Mouse (Mus musculus): ENCODE data around the gene Klf16. TPM values are rescaled to one million over a fixed set of nuclear protein-coding genes. Genes with fewer than 3 reads are reported as not detected.

The Klf16 gene
- polyA plus RNA-seq, 1 experiment from 2014 or later: 7.2 TPM

DNA sequence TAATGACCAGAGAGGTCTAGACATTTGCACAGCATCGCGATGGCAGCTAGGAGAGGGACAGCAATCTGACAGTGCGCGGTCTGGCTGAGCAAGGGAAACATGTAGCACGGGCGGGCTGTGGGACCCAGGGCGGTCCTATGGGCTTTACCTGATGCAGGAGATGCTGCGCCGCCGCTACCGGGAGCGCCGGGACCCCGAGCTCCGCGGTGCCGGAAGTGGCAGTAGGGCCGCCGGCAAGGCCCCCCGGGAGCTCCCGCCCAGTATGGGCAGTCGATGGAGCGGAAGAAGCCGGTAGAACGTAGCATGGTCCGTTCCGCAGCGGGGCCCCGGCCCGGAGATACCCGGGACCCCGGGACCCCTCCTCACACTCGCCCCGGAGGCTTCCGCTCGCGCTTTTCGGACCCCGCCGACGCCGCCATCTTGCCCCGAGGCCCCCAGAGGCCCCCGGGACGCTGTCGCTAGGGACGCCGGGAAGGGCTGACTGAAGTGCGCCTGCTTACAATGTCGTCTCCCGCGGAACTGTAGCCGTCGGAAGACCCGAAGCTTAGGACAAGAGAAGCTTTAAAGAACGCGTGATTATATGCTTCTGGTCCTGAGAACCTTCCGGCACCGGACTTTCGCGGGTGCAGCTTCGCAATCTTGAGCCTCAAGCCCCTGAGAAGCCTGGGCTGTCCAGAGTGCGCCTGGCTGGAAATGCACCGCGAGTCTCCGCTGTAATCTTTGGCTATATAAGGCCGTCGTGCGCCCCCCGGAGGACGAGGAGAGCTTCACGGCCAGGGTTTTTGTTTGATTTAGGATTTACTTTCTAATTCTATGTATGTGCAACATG, 15.8 kb downstream of the Klf16 start, which contains the start of gene Rexo1:
TSS of gene Rexo1 (minus strand) at position 445 of the 829 bp plus-strand sequence.
- peak; percentile 89 for TF ChIP-seq CTCF (IDR thresholded peaks at IDR 0.05)
- TF ChIP-seq EP300 (IDR thresholded peaks at IDR 0.05): peak; percentile 79
- 1% methylated on average over 71 of the region's 72 CpGs for WGBS
- no peaks in the 10 kb centered on the region for H3K36me3 ChIP-seq (ENCODE audit: insufficient read depth, low read length)
- H3K27me3 ChIP-seq (replicated peaks; ENCODE audit: insufficient read depth, low read length): no peaks in the 10 kb centered on the region
- no peaks in the 10 kb centered on the region for H3K9me3 ChIP-seq (ENCODE audit: low read length)
- peak; percentile 88 for ATAC-seq
- H3K27ac ChIP-seq (ENCODE audit: low read length): peak within 1 kb of the TSS; percentile 90
- peak; percentile 96 for DNase-seq (ENCODE audit: low spot score)
- H3K9ac ChIP-seq (replicated peaks; ENCODE audit: low read depth): peak within 1 kb of the TSS; percentile 93
- peak within 1 kb of the TSS; percentile 79 for H3K4me2 ChIP-seq (replicated peaks; ENCODE audit: low read depth, low read length)
- peaks cover 23% of the 10 kb centered on the region; the same call in 1 of the 2 replicates for H3K4me1 ChIP-seq (ENCODE audit: insufficient read depth, low read depth, low read length)
- peak within 1 kb of the TSS; percentile 99 for H3K4me3 ChIP-seq (ENCODE audit: low read depth, low read length)

DNA sequence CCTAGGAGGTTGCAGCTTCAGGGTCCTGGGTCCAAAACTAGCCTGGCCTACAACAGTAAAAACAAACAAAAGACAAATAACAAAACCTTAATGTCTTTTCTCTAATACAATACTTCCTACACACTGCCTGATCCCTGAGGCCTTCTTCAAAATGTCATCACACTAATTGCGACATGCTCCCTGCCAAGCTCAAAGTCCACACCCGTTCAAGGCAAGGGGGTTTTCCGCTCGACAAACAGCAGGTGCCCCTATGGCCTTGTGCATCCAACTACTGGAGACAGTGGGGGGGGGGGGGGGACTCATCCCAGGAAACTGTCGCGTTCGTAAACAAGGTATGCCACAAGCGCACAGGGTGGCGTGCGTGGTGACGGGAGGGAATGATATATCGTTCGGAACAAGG, 16.5 kb downstream of the Klf16 start:
- no peaks in the 10 kb centered on the region for H3K9me3 ChIP-seq (ENCODE audit: low read length)
- H3K4me2 ChIP-seq (replicated peaks; ENCODE audit: low read depth, low read length): peak overlapping the region; percentile 79
- no peak overlapping the region for H3K27ac ChIP-seq (ENCODE audit: low read length)
- 1% methylated on average over 13 of the region's 13 CpGs for WGBS
- peaks cover 23% of the 10 kb centered on the region; the same call in 1 of the 2 replicates for H3K4me1 ChIP-seq (ENCODE audit: insufficient read depth, low read depth, low read length)
- TF ChIP-seq CTCF (IDR thresholded peaks at IDR 0.05) (no peak), EP300 (IDR thresholded peaks at IDR 0.05) (no peak)
- no peaks in the 10 kb centered on the region for H3K27me3 ChIP-seq (replicated peaks; ENCODE audit: insufficient read depth, low read length)
- no peaks in the 10 kb centered on the region for H3K36me3 ChIP-seq (ENCODE audit: insufficient read depth, low read length)
- peak overlapping the region; percentile 99 for H3K4me3 ChIP-seq (ENCODE audit: low read depth, low read length)
- peak overlapping the region; percentile 93 for H3K9ac ChIP-seq (replicated peaks; ENCODE audit: low read depth)
- peak; percentile 50 for DNase-seq (ENCODE audit: low spot score)
- ATAC-seq: no peak

DNA sequence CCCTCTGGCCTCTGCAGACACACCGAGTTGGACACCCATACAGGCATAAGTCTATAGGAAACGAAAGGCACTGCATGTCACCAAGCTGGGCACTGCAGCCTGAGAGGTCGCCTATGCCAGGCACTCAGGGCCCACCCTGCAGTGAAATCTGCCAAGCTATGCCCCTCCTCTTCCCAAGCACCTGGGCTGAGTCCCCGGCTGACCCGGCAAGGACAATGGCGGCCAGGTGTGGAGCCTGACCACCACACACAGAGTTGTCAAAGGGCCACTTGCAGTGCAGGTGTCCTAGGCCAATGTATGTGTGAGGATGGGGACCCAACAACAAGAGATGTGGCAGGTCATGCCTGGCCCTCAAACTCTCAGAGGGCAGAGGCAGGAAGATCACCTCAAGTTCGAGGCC, 17.7 kb downstream of the Klf16 start:
- Histone ChIP-seq H3K27ac (ENCODE audit: low read length) (no peak overlapping the region), H3K9me3 (ENCODE audit: low read length) (no peaks in the 10 kb centered on the region), H3K27me3 (replicated peaks; ENCODE audit: insufficient read depth, low read length) (no peaks in the 10 kb centered on the region), H3K4me3 (ENCODE audit: low read depth, low read length) (no peak overlapping the region), H3K36me3 (ENCODE audit: insufficient read depth, low read length) (no peaks in the 10 kb centered on the region), H3K4me1 (ENCODE audit: insufficient read depth, low read depth, low read length) (peaks cover 23% of the 10 kb centered on the region; the same call in 1 of the 2 replicates), H3K4me2 (replicated peaks; ENCODE audit: low read depth, low read length) (no peak overlapping the region), H3K9ac (replicated peaks; ENCODE audit: low read depth) (no peak overlapping the region)
- TF ChIP-seq CTCF (IDR thresholded peaks at IDR 0.05): no peak
- no peak for TF ChIP-seq EP300 (IDR thresholded peaks at IDR 0.05)
- WGBS: 89% methylated on average over 7 of the region's 7 CpGs
- ATAC-seq (no peak), DNase-seq (ENCODE audit: low spot score) (no peak)

DNA sequence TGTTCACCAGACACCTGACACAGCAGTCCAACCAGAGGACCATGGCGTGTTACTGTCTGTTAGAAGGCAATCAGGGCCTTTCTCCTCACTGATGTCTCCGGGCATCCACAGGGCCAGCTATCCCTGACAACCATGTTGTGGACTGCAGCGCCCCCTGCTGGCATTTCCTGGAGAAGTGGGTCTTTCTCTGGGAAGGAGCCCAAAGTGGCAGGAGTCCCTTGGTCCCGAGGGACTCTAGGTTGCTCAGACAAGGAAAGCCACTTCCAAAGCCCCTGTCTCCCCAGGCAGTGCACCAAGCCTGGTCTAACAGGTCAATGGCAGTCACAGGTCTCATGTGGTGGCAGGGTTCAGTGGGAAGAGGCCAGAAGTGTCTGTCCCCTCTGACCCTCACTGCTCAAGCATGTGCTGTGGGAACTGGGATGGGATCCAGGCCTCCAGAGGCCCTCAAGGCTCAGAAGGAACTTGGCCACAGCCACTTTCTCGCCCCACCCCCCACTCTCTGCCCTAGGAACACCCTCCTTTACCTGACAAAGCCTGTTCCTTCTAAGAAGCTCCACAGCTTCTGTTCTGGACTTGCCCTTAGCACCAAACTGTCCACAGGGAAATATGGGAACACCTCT, 19.7 kb downstream of the Klf16 start:
- DNase-seq (ENCODE audit: low spot score): peak; percentile 81
- H3K27ac ChIP-seq (ENCODE audit: low read length): peak overlapping the region; percentile 59
- no peak overlapping the region for H3K4me3 ChIP-seq (ENCODE audit: low read depth, low read length)
- peak; percentile 60 for ATAC-seq
- peaks cover 23% of the 10 kb centered on the region; the same call in 1 of the 2 replicates for H3K4me1 ChIP-seq (ENCODE audit: insufficient read depth, low read depth, low read length)
- 20% methylated on average over 5 of the region's 5 CpGs for WGBS
- no peak overlapping the region for H3K9ac ChIP-seq (replicated peaks; ENCODE audit: low read depth)
- no peak overlapping the region for H3K4me2 ChIP-seq (replicated peaks; ENCODE audit: low read depth, low read length)
- TF ChIP-seq CTCF (IDR thresholded peaks at IDR 0.05): peak; percentile 86
- TF ChIP-seq EP300 (IDR thresholded peaks at IDR 0.05): no peak
- no peaks in the 10 kb centered on the region for H3K9me3 ChIP-seq (ENCODE audit: low read length)
- no peaks in the 10 kb centered on the region for H3K36me3 ChIP-seq (ENCODE audit: insufficient read depth, low read length)
- H3K27me3 ChIP-seq (replicated peaks; ENCODE audit: insufficient read depth, low read length): no peaks in the 10 kb centered on the region

DNA sequence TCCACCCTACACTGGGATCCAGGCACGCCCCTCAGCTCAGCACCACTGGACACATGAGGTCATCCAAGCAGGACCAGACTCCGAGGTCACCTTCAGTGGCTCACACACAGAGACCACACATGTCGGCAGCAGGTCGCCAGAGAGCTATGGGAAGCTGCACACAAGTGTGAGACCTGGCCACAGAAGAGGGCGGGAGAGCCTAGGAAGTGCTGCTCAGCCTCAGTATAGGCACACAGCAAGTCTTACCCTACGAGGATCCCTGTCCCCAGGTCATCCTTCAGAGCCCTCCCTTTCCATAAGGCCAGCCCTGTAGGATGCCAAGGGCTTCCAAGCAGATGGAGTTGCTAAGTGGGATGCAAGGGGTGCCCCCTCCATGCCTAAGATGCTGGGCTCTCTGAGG, 23.1 kb downstream of the Klf16 start:
- WGBS: 86% methylated on average over 6 of the region's 6 CpGs
- H3K9ac ChIP-seq (replicated peaks; ENCODE audit: low read depth): no peak overlapping the region
- DNase-seq (ENCODE audit: low spot score) (no peak), ATAC-seq (no peak)
- no peak for TF ChIP-seq CTCF (IDR thresholded peaks at IDR 0.05)
- TF ChIP-seq EP300 (IDR thresholded peaks at IDR 0.05): no peak
- H3K27ac ChIP-seq (ENCODE audit: low read length): no peak overlapping the region
- H3K27me3 ChIP-seq (replicated peaks; ENCODE audit: insufficient read depth, low read length): no peaks in the 10 kb centered on the region
- no peak overlapping the region for H3K4me3 ChIP-seq (ENCODE audit: low read depth, low read length)
- peaks cover 11% of the 10 kb centered on the region; the same call in 1 of the 2 replicates for H3K4me1 ChIP-seq (ENCODE audit: insufficient read depth, low read depth, low read length)
- H3K9me3 ChIP-seq (ENCODE audit: low read length): no peaks in the 10 kb centered on the region
- peaks cover 8% of the 10 kb centered on the region; the same call in 1 of the 2 replicates for H3K36me3 ChIP-seq (ENCODE audit: insufficient read depth, low read length)
- no peak overlapping the region for H3K4me2 ChIP-seq (replicated peaks; ENCODE audit: low read depth, low read length)

DNA sequence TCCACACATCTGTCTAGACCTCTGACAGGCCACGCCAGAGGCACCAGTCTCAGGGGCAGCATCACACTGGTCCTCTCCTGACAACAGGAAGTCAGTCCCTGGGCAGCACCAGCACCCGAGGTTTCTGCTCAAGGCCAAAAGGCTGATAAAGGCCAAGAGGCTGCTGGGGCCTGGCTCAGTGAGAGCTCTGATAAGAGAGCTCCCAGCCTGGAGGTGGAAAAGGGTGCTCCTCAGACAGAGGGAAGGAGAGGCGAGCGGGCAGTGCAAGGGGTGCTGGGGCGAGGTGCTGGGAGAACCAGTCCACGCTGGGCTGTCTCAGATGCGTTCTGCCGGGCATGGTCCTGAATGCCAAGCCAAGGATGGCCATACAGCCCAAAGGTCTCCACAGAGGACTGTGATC, 23.5 kb downstream of the Klf16 start:
- no peak overlapping the region for H3K4me2 ChIP-seq (replicated peaks; ENCODE audit: low read depth, low read length)
- peaks cover 8% of the 10 kb centered on the region; the same call in 1 of the 2 replicates for H3K36me3 ChIP-seq (ENCODE audit: insufficient read depth, low read length)
- WGBS: 83% methylated on average over 8 of the region's 8 CpGs
- H3K9me3 ChIP-seq (ENCODE audit: low read length): no peaks in the 10 kb centered on the region
- no peak overlapping the region for H3K4me3 ChIP-seq (ENCODE audit: low read depth, low read length)
- DNase-seq (ENCODE audit: low spot score) (no peak), ATAC-seq (no peak)
- no peak overlapping the region for H3K9ac ChIP-seq (replicated peaks; ENCODE audit: low read depth)
- H3K27ac ChIP-seq (ENCODE audit: low read length): no peak overlapping the region
- peaks cover 11% of the 10 kb centered on the region; the same call in 1 of the 2 replicates for H3K4me1 ChIP-seq (ENCODE audit: insufficient read depth, low read depth, low read length)
- TF ChIP-seq EP300 (IDR thresholded peaks at IDR 0.05) (no peak), CTCF (IDR thresholded peaks at IDR 0.05) (no peak)
- H3K27me3 ChIP-seq (replicated peaks; ENCODE audit: insufficient read depth, low read length): no peaks in the 10 kb centered on the region

Measured in lung, postnatal 0 days (tissue).